Mouse (Mus musculus) cerebellum, adult 9-11 months (tissue): ENCODE data around the gene Fbxo45.
"Not testable (repeated sequence)": the region's sequence is repeated elsewhere in the genome, so short reads cannot be mapped to it uniquely, and the experiment has no call there.

Source experiments
- DNase-seq: peaks from one replicate; pipeline ENCODE4 v3.0.0; 2022

The Fbxo45 gene

GRCm38 (mm10) chr16:32246952-32247370 lies at the start of gene Fbxo45, which contains the start of gene Wdr53:
Fbxo45 (minus strand) TSS chr16:32247158.
Wdr53 (plus strand) TSS chr16:32247227.
- DNase-seq: peak; percentile 99

DNA sequence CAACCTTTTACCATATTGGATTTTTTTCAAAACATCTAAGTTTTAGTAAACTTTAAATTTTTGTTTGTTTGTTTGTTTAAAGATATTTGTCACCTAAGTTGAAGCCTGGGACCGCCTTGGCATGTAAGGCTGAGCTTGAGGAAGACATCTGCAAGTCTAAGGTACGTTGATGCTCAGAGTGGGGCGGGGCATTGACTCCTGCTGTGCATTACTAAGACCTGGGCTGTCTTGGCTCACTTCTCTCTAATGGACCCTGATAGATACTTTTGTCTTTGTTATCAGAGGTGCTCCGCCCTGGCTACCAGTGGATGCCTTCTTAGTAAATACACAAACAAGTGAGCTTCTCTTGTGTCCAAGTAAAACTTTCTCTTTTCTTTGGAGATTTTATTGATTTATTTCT lies 44.9 kb upstream of the Fbxo45 start:
- no peak for DNase-seq

GRCm38 (mm10) chr16:32282608-32283007 lies 35.6 kb upstream of the Fbxo45 start:
- no peak for DNase-seq

- no peak for DNase-seq
These were observed 33.3 kb upstream of the Fbxo45 start for GRCm38 (mm10) chr16:32280211-32280610.

- no peak for DNase-seq
These were observed 31.4 kb upstream of the Fbxo45 start for GRCm38 (mm10) chr16:32278396-32278795.

- DNase-seq: peak; percentile 93
These were observed 30.6 kb upstream of the Fbxo45 start, which contains the start of gene Rnf168 for GRCm38 (mm10) chr16:32277308-32278256. Rnf168 (plus strand) TSS chr16:32277459.

DNA sequence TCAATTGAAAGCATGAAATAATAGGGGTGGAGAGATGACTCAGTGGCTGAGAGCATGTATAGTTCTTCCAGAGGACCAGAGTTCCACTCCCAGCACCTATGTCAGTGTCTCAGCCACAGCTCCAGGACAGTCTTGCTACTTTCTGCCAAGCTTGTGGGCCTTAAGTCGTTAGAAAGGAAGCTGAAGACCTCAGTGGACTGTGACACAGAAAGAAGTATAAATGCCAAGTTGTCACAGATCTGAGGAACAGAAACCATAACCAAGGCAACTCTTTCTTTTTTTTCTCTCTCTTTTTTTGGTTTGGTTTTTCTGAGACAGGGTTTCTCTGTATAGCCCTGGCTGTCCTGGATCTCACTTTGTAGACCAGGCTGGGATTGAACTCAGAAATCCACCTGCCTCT lies 28.9 kb upstream of the Fbxo45 start:
- DNase-seq: no peak

GRCm38 (mm10) chr16:32275041-32275440 lies 28.1 kb upstream of the Fbxo45 start:
- no peak for DNase-seq

DNA sequence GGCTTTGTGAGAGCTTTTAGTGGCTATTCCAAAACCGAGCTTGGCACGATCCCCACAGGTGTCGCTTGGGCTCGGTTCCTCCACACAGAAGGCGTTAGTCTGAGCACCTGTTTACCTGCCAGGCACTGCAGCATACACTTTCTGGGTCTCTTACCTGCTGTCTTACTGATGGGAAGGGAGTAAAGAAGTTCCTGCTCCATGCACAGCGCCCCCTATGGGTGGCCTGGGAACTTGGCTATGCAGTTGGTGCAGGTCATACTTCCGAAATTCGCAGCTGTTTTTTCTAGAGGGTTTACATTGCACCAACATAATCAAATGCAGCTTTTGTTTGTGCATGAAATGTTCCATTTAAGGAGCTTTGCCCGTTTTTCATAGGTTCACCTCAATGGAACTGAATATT lies 26.4 kb upstream of the Fbxo45 start:
- DNase-seq: no peak

- DNase-seq: no peak
These were observed 24.3 kb upstream of the Fbxo45 start, which contains the start of gene Smco1 for GRCm38 (mm10) chr16:32271291-32271690. Smco1 (plus strand) TSS chr16:32271468.

GRCm38 (mm10) chr16:32264225-32264624 lies 17.3 kb upstream of the Fbxo45 start:
- DNase-seq: not testable (repeated sequence)

DNA sequence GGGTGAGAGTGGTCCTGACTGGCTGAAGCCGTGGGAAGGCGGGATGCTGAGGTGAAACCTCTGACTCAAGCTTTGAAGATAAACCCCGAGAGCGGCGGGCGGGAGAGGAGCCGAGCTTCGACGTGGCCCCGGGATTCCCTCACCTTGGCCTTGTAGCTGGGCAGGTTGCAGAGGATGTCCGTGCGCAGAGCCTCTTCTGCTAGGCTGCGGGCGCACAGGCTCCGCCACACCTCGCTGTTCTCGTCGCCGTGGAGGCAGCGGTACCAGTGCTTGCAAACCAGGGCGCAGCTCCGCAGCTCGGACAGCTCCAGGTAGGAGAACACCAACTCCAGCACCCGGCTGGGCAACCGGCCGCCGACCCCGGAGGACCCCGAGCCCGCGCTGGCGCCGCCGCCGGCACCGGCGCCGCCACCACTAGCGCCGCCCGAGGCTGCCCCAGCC lies 587 bp downstream of the Fbxo45 start:
- DNase-seq: peak; percentile 74

- DNase-seq: no peak
These were observed 3.1 kb downstream of the Fbxo45 start for GRCm38 (mm10) chr16:32243901-32244300.

GRCm38 (mm10) chr16:32239428-32240312 lies 7.3 kb downstream of the Fbxo45 start:
- DNase-seq: no peak

- no peak for DNase-seq
These were observed 8.9 kb downstream of the Fbxo45 start for GRCm38 (mm10) chr16:32237930-32238680.

GRCm38 (mm10) chr16:32232050-32232449 lies 14.9 kb downstream of the Fbxo45 start:
- not testable (repeated sequence) for DNase-seq

DNA sequence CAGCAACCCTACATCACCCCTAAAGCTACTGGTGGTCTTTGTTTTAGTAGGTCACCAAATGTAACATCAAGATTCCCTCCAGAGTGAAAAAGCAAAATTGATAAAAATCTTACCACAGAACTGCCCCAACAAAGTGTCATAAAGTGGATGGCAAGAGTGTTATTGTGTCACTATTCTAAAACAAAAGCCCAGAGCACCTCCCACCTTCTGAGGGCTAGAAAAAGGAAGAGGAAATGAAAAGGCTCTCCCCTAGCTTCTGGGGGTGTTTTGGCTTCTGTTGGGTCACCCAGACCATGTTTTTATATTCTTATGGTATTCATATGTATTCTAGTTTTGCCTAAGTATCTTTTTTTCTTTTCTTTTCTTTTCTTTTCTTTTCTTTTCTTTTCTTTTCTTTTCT lies 24.6 kb downstream of the Fbxo45 start:
- DNase-seq: no peak

GRCm38 (mm10) chr16:32221803-32222202 lies 25.2 kb downstream of the Fbxo45 start:
- no peak for DNase-seq

DNA sequence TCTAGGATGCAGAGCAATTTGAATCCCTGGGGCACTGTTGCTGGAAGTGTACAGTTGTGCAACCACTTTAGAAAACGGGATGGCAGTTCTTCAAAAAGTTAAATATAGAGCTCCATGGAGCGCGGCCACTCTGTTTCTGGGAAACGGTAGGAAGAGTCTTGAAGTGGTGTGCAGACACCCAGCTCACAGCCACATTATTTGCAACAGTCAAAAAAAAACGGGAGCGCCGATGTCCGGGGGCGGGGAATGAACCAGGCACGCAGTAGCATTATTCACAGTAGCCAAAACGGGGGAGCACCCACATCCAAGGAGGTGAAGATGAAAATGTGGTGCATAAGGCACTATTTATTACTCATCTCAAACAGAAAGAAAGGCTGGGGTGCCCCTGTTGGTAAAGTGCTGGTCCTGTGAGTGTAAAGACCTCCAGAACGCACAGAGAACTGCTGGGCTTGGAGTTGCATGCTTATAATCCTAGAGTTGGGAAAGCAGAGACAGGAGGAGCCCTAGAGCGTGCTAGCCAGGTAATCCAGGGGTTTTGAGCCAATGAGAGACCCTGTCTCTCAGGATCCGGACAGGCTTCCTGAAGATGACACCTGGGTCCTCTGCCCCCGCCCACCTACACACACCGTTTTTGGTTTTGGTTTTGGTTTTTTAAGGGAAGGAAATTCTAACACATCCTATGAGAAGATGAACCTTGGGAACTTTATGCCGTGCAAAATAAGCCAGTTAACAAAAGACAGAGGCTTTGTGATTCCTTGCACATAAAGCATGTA lies 32.0 kb downstream of the Fbxo45 start:
- no peak for DNase-seq

- no peak for DNase-seq
These were observed 32.8 kb downstream of the Fbxo45 start for GRCm38 (mm10) chr16:32214156-32214555.

- no peak for DNase-seq
These were observed 42.1 kb downstream of the Fbxo45 start for GRCm38 (mm10) chr16:32204902-32205301.

DNA sequence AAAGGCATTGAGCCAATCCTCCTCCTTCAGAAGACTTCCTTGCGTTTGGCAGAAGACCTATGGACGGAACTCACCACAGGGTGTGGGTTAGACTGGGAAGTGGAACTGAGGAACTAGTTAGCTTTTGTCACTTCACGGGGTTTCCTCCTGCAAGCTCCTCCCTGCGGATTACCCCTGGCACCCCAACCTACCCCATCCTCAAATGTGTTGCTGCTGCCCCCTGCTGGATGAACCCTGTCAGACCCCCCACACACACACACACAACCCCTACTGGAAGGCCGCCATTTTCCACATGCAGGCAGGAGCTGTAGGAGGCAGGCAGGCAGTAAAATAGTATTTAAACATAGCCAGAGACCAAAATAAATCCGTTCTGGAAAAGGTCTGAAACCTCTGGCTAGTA lies 44.3 kb downstream of the Fbxo45 start:
- DNase-seq: peak; percentile 30
